Comparison of ENCODE assay signal across 25 mouse cellular contexts in genomic region chr19:42909719-42910118, GRCm38 (mm10).
DNase-seq lines count a peak whose midpoint lies in the region; ATAC-seq lines count a peak whose summit lies in the region.
"Had no signal": no experiment of that assay in that cellular context is flagged by ENCODE, and none has a peak within 500 bp of the region (broad histone marks: within the 10 kb centered on the region; RNA-seq: fewer than 3 reads in every experiment).

No protein-coding gene starts in this region.

- no peaks in the 10 kb centered on the region for H3K27me3 ChIP-seq in embryonic facial prominence, embryonic 15.5 days
- H3K27me3 ChIP-seq: heart, embryonic 13.5 days; hindbrain, embryonic 15.5 days; limb, embryonic 12.5 days; liver, embryonic 15.5 days had no signal

- H3K4me1 ChIP-seq in embryonic facial prominence, embryonic 15.5 days = peaks cover 32% of the 10 kb centered on the region
- H3K4me1 ChIP-seq: liver, embryonic 15.5 days had no signal

- no peaks in the 10 kb centered on the region for H3K9me3 ChIP-seq in embryonic facial prominence, embryonic 15.5 days (replicated peaks)
- H3K9me3 ChIP-seq: heart, embryonic 13.5 days; hindbrain, embryonic 10.5 days; hindbrain, embryonic 15.5 days; limb, embryonic 12.5 days; liver, embryonic 15.5 days had no signal

- no peak overlapping the region for H3K4me3 ChIP-seq in embryonic facial prominence, embryonic 15.5 days (replicated peaks)
- H3K4me3 ChIP-seq: erythroblast, embryonic 14.5 days; heart, embryonic 13.5 days; hindbrain, embryonic 10.5 days; hindbrain, embryonic 15.5 days; limb, embryonic 12.5 days; liver, embryonic 15.5 days had no signal

- peak overlapping the region; percentile 78 for H3K27ac ChIP-seq in embryonic facial prominence, embryonic 15.5 days (replicated peaks)
- H3K27ac ChIP-seq: heart, embryonic 13.5 days; hindbrain, embryonic 10.5 days; hindbrain, embryonic 15.5 days; kidney, postnatal 0 days; limb, embryonic 12.5 days; liver, embryonic 15.5 days had no signal

- no peaks in the 10 kb centered on the region for H3K36me3 ChIP-seq in embryonic facial prominence, embryonic 15.5 days
- H3K36me3 ChIP-seq: heart, embryonic 13.5 days; hindbrain, embryonic 10.5 days; hindbrain, embryonic 15.5 days; limb, embryonic 12.5 days; liver, embryonic 15.5 days had no signal

- peak; percentile 11 to 45 for DNase-seq in frontal cortex, postnatal 36 days (ENCODE audit: low spot score in 2 of 2)
- DNase-seq in frontal cortex, postnatal 14 days (ENCODE audit: low spot score in 2 of 2) = no peak
- peak; percentile 26 to 66 for DNase-seq in left cerebral cortex, postnatal 25 days (ENCODE audit: low spot score in 2 of 2)
- DNase-seq in left cerebral cortex, postnatal 4 days = no peak
- DNase-seq in embryo, embryonic 10 days (ENCODE audit: low spot score) = no peak
- DNase-seq in kidney, adult 8-10 months = no peak
- DNase-seq: adrenal gland, postnatal 14 days; cerebellum, adult 11-12 months; cerebellum, postnatal 10 days; heart, postnatal 10 days; kidney, adult 11 months; lung, embryonic 14.5 days; lung, postnatal 14 days; midbrain, embryonic 14.5 days; thymus, postnatal 4 days had no signal

- intact Hi-C loops in left cerebral cortex, postnatal 25 days (cut with DNase I) = loop anchor here (5.0 kb wide), 1 partner anchor 528 kb away; no protein-coding TSS in a partner anchor
- intact Hi-C loops in left cerebral cortex, postnatal 4 days (cut with DNase I) = no loop called here

- peak; percentile 72; the same call in 1 of the 2 replicates for ATAC-seq in embryonic facial prominence, embryonic 15.5 days (ENCODE audit: insufficient number of reproducible peaks, low FRiP score, low TSS enrichment, low read depth)
- ATAC-seq: CD4-positive, CD25-positive, alpha-beta regulatory T cell, adult 4 months; inflammation-experienced regulatory T-cells, adult 6 months had no signal

- no peak overlapping the region for H3K9ac ChIP-seq in embryonic facial prominence, embryonic 15.5 days
- H3K9ac ChIP-seq: heart, embryonic 13.5 days; hindbrain, embryonic 15.5 days; limb, embryonic 12.5 days; liver, embryonic 15.5 days; lung, embryonic 14.5 days had no signal

- H3K4me2 ChIP-seq in embryonic facial prominence, embryonic 15.5 days (replicated peaks) = no peak overlapping the region
- H3K4me2 ChIP-seq: heart, embryonic 13.5 days; hindbrain, embryonic 15.5 days; limb, embryonic 12.5 days; liver, embryonic 15.5 days; lung, embryonic 14.5 days had no signal

- WGBS in embryonic facial prominence, embryonic 15.5 days = 35% methylated on average over 4 of the region's 4 CpGs

Comparison
In these comparisons a context has a peak if more than half of its experiments do, and no peak if none do; other contexts are left out.
1. DNase-seq: peak in frontal cortex, postnatal 36 days (2 of 2) and left cerebral cortex, postnatal 25 days (2 of 2); none in frontal cortex, postnatal 14 days (0 of 2), left cerebral cortex, postnatal 4 days (single experiment), embryo, embryonic 10 days (single experiment) and kidney, adult 8-10 months (0 of 2).